ENCODE assay signal across 32 mouse cellular contexts in genomic region chr14:16319818-16320217, GRCm38 (mm10).
"Had no signal": no experiment of that assay in that cellular context is flagged by ENCODE, and none has a peak within 500 bp of the region (broad histone marks: within the 10 kb centered on the region; RNA-seq: fewer than 3 reads in every experiment).

No protein-coding gene starts in this region.

- H3K9me3 ChIP-seq: limb, embryonic 10.5 days; limb, embryonic 12.5 days; limb, embryonic 13.5 days; limb, embryonic 15.5 days; liver, embryonic 12.5 days; liver, embryonic 13.5 days; liver, embryonic 15.5 days; lung, embryonic 15.5 days; megakaryocyte, embryonic 14.5 days; midbrain, embryonic 10.5 days; midbrain, embryonic 12.5 days; midbrain, embryonic 13.5 days; midbrain, embryonic 15.5 days; neural tube, embryonic 12.5 days had no signal

- ATAC-seq: liver, embryonic 12.5 days; liver, postnatal 0 days; lung, postnatal 0 days; midbrain, embryonic 13.5 days; midbrain, embryonic 15.5 days; midbrain, embryonic 16.5 days had no signal

- H3K4me1 ChIP-seq: limb, embryonic 10.5 days; limb, embryonic 12.5 days; limb, embryonic 13.5 days; limb, embryonic 15.5 days; midbrain, embryonic 10.5 days; midbrain, embryonic 12.5 days; midbrain, embryonic 13.5 days; midbrain, embryonic 15.5 days; neural tube, embryonic 12.5 days had no signal

- H3K27ac ChIP-seq: limb, embryonic 10.5 days; limb, embryonic 12.5 days; limb, embryonic 13.5 days; limb, embryonic 15.5 days; liver, embryonic 12.5 days; liver, embryonic 13.5 days; liver, embryonic 14.5 days; liver, embryonic 15.5 days; lung, embryonic 15.5 days; macrophage; midbrain, embryonic 10.5 days; midbrain, embryonic 12.5 days; midbrain, embryonic 13.5 days; midbrain, embryonic 15.5 days; neural tube, embryonic 12.5 days had no signal

- H3K9ac ChIP-seq: limb, embryonic 12.5 days; limb, embryonic 13.5 days; limb, embryonic 15.5 days; liver, embryonic 12.5 days; liver, embryonic 13.5 days; liver, embryonic 14.5 days; liver, embryonic 15.5 days; liver, postnatal 0 days; lung, embryonic 14.5 days; lung, embryonic 15.5 days; midbrain, embryonic 12.5 days; midbrain, embryonic 13.5 days; midbrain, embryonic 15.5 days; neural tube, embryonic 12.5 days had no signal

- H3K4me2 ChIP-seq: limb, embryonic 12.5 days; limb, embryonic 13.5 days; limb, embryonic 15.5 days; liver, embryonic 11.5 days; liver, embryonic 12.5 days; liver, embryonic 13.5 days; liver, embryonic 15.5 days; lung, embryonic 14.5 days; lung, embryonic 15.5 days; midbrain, embryonic 11.5 days; midbrain, embryonic 12.5 days; midbrain, embryonic 13.5 days; midbrain, embryonic 15.5 days; neural tube, embryonic 12.5 days had no signal

- H3K4me3 ChIP-seq: limb, embryonic 10.5 days; limb, embryonic 12.5 days; limb, embryonic 13.5 days; limb, embryonic 15.5 days; liver, embryonic 12.5 days; liver, embryonic 13.5 days; liver, embryonic 15.5 days; lung, embryonic 15.5 days; megakaryocyte, embryonic 14.5 days; midbrain, embryonic 10.5 days; midbrain, embryonic 12.5 days; midbrain, embryonic 13.5 days; midbrain, embryonic 15.5 days; myocyte; neural tube, embryonic 12.5 days had no signal

- DNase-seq: left cerebral cortex, postnatal 4 days; liver; liver, embryonic 13.5 days; liver, postnatal 0 days; lung, adult 18-20 months; lung, adult 2 months; lung, embryonic 14.5 days; lung, postnatal 10 days; lung, postnatal 14 days; lung, postnatal 36 days; lung, postnatal 4 days; midbrain, embryonic 14.5 days had no signal

- H3K27me3 ChIP-seq: limb, embryonic 12.5 days; limb, embryonic 13.5 days; limb, embryonic 15.5 days; liver, embryonic 12.5 days; liver, embryonic 13.5 days; liver, embryonic 15.5 days; lung, embryonic 15.5 days; megakaryocyte, embryonic 14.5 days; midbrain, embryonic 12.5 days; midbrain, embryonic 13.5 days; midbrain, embryonic 15.5 days; neural tube, embryonic 12.5 days had no signal

- H3K36me3 ChIP-seq: limb, embryonic 10.5 days; limb, embryonic 12.5 days; limb, embryonic 13.5 days; limb, embryonic 15.5 days; liver, embryonic 12.5 days; liver, embryonic 13.5 days; liver, embryonic 15.5 days; lung, embryonic 15.5 days; midbrain, embryonic 10.5 days; midbrain, embryonic 12.5 days; midbrain, embryonic 13.5 days; midbrain, embryonic 15.5 days; neural tube, embryonic 12.5 days had no signal
